Mouse (Mus musculus): ENCODE data around the gene Camta2. TPM values are rescaled to one million over a fixed set of nuclear protein-coding genes. Genes with fewer than 3 reads are reported as not detected.

Camta2 gene
- total and polyA plus RNA-seq, 3 experiments = 1.0 to 17.0 (median 4.9) TPM

DNA sequence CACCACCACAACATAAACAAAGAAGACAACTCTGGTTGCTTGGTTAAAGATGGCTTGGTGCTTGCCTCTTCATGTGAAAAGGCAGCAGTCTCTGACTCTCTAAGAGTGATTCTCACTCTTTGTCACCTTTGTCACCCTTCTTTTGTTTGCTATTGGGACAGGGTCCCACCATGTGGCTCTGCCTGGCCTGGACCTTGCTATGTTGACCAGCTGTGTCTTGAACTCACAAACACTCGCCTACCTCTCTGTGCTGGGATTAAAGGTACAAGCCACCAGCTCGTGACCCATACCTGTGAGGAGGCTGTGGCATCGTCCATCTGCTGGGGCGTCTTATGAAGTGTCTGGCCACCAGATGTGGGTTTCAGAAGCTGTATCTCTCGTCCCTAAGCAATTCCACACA is 45.4 kb upstream of the Camta2 start (continued):
- no peak for TF ChIP-seq KAT2A (IDR thresholded peaks at IDR 0.05; ENCODE audit: insufficient replicate concordance, low read length)
- no peak for TF ChIP-seq ETS1 (conservative IDR thresholded peaks at IDR 0.05; ENCODE audit: low read depth, low read length)
- TF ChIP-seq MEF2A (IDR thresholded peaks at IDR 0.05; ENCODE audit: borderline replicate concordance, low read depth, low read length) = no peak
- no peak for TF ChIP-seq MYC (IDR thresholded peaks at IDR 0.05; ENCODE audit: low read depth, low read length)

- H3K9me3 ChIP-seq (replicated peaks; ENCODE audit: low read length) = no peaks in the 10 kb centered on the region
- peaks cover 26 to 36% of the 10 kb centered on the region in 2 experiments for H3K36me3 ChIP-seq (replicated peaks in 1 of 2; ENCODE audit: control insufficient read depth in 1 of 2, insufficient read depth in 1 of 2, low read length in 1 of 2)
- dilution Hi-C loops (cut with MboI; ENCODE audit: extremely low pct_ligation_motif_present, extremely low pct_unique_long_range_greater_than_20kb, low sequenced_read_pairs) = no loop called here
- no peak for TF ChIP-seq GABPA (IDR thresholded peaks at IDR 0.05; ENCODE audit: insufficient replicate concordance, low read depth, low read length)
- TF ChIP-seq TBP (conservative IDR thresholded peaks at IDR 0.05; ENCODE audit: low read depth, low read length) = no peak
- no peak for TF ChIP-seq EP300 (IDR thresholded peaks at IDR 0.05; ENCODE audit: low read length)
- no peak for TF ChIP-seq KAT2A (IDR thresholded peaks at IDR 0.05; ENCODE audit: insufficient replicate concordance, low read length)
- no peak for TF ChIP-seq MAX (IDR thresholded peaks at IDR 0.05; ENCODE audit: low read length)
- no peak for TF ChIP-seq IRF4 (IDR thresholded peaks at IDR 0.05; ENCODE audit: low read depth, low read length)
- no peak for TF ChIP-seq ELF1 (IDR thresholded peaks at IDR 0.05; ENCODE audit: low read depth, low read length)
- TF ChIP-seq MAFK (IDR thresholded peaks at IDR 0.05; ENCODE audit: insufficient replicate concordance, low read length) = no peak
- TF ChIP-seq ZKSCAN1 (IDR thresholded peaks at IDR 0.05; ENCODE audit: borderline replicate concordance, low read depth, low read length) = no peak
- no peak for TF ChIP-seq MXI1 (IDR thresholded peaks at IDR 0.05; ENCODE audit: low read depth, low read length)
- TF ChIP-seq SIN3A (IDR thresholded peaks at IDR 0.05; ENCODE audit: low read length) = no peak
- H3K27me3 ChIP-seq (replicated peaks) = no peaks in the 10 kb centered on the region
- no peak overlapping the region for H3K9ac ChIP-seq (ENCODE audit: insufficient read depth, low read depth)
- DNase-seq (ENCODE audit: extremely low read depth) = no peak
- no peak overlapping the region for H3K4me2 ChIP-seq (ENCODE audit: insufficient read depth, low read depth, poor library complexity, severe bottlenecking)
- in situ Hi-C loops (cut with MboI; ENCODE audit: low pct_ligation_motif_present, low pct_unique_long_range_greater_than_20kb, low sequenced_read_pairs) = no loop called here
- no peaks in the 10 kb centered on the region for H3K79me2 ChIP-seq (replicated peaks; ENCODE audit: control insufficient read depth, extremely low read depth, insufficient read depth, poor library complexity, severe bottlenecking)
- H3K27ac ChIP-seq (ENCODE audit: insufficient read depth, low read depth) = no peak overlapping the region
- no peak overlapping the region for H3K4me3 ChIP-seq (replicated peaks in 1 of 3; ENCODE audit: low read depth in 2 of 3, low read length in 2 of 3, poor library complexity in 1 of 3)
- H3K4me1 ChIP-seq (ENCODE audit: control insufficient read depth in 1 of 2, insufficient read depth in 2 of 2) = no peaks in the 10 kb centered on the region
Observed at GRCm38 (mm10) chr11:70731178-70731577, 43.3 kb upstream of the Camta2 start.

- no peak overlapping the region for H3K4me2 ChIP-seq (ENCODE audit: insufficient read depth, low read depth, poor library complexity, severe bottlenecking)
- no peak overlapping the region for H3K9ac ChIP-seq (ENCODE audit: insufficient read depth, low read depth)
- in situ Hi-C loops (cut with MboI; ENCODE audit: low pct_ligation_motif_present, low pct_unique_long_range_greater_than_20kb, low sequenced_read_pairs) = no loop called here
- H3K79me2 ChIP-seq (replicated peaks; ENCODE audit: control insufficient read depth, extremely low read depth, insufficient read depth, poor library complexity, severe bottlenecking) = no peaks in the 10 kb centered on the region
- TF ChIP-seq POLR2AphosphoS2 (IDR thresholded peaks at IDR 0.05; ENCODE audit: low read depth, low read length) (no peak), ZMIZ1 (IDR thresholded peaks at IDR 0.05; ENCODE audit: low read depth, low read length) (no peak), PAX5 (IDR thresholded peaks at IDR 0.05; ENCODE audit: low read length) (no peak), UBTF (IDR thresholded peaks at IDR 0.05; ENCODE audit: low read depth, low read length) (no peak), ETS1 (conservative IDR thresholded peaks at IDR 0.05; ENCODE audit: low read depth, low read length) (no peak), NELFE (IDR thresholded peaks at IDR 0.05; ENCODE audit: low read depth, low read length) (no peak), KAT2A (IDR thresholded peaks at IDR 0.05; ENCODE audit: insufficient replicate concordance, low read length) (no peak), TBP (conservative IDR thresholded peaks at IDR 0.05; ENCODE audit: low read depth, low read length) (no peak), ZKSCAN1 (IDR thresholded peaks at IDR 0.05; ENCODE audit: borderline replicate concordance, low read depth, low read length) (no peak), MAFK (IDR thresholded peaks at IDR 0.05; ENCODE audit: insufficient replicate concordance, low read length) (no peak), HCFC1 (IDR thresholded peaks at IDR 0.05; ENCODE audit: low read depth, low read length) (no peak), CHD2 (IDR thresholded peaks at IDR 0.05; ENCODE audit: low read length) (no peak), SIN3A (IDR thresholded peaks at IDR 0.05; ENCODE audit: low read length) (no peak), MEF2A (IDR thresholded peaks at IDR 0.05; ENCODE audit: borderline replicate concordance, low read depth, low read length) (no peak), EP300 (IDR thresholded peaks at IDR 0.05; ENCODE audit: low read length) (no peak), IRF4 (IDR thresholded peaks at IDR 0.05; ENCODE audit: low read depth, low read length) (no peak), CHD1 (IDR thresholded peaks at IDR 0.05; ENCODE audit: low read depth, low read length) (no peak)
- H3K9me3 ChIP-seq (replicated peaks; ENCODE audit: low read length) = no peaks in the 10 kb centered on the region
- H3K4me3 ChIP-seq (replicated peaks in 1 of 3; ENCODE audit: low read depth in 2 of 3, low read length in 2 of 3, poor library complexity in 1 of 3) = no peak overlapping the region
- no peak overlapping the region for H3K27ac ChIP-seq (ENCODE audit: insufficient read depth, low read depth)
- no peaks in the 10 kb centered on the region for H3K4me1 ChIP-seq (ENCODE audit: control insufficient read depth in 1 of 2, insufficient read depth in 2 of 2)
- peaks cover 33 to 42% of the 10 kb centered on the region in 2 experiments for H3K36me3 ChIP-seq (replicated peaks in 1 of 2; ENCODE audit: control insufficient read depth in 1 of 2, insufficient read depth in 1 of 2, low read length in 1 of 2)
- DNase-seq (ENCODE audit: extremely low read depth) = no peak
- dilution Hi-C loops (cut with MboI; ENCODE audit: extremely low pct_ligation_motif_present, extremely low pct_unique_long_range_greater_than_20kb, low sequenced_read_pairs) = no loop called here
- no peaks in the 10 kb centered on the region for H3K27me3 ChIP-seq (replicated peaks)
Observed at GRCm38 (mm10) chr11:70730427-70731038, 42.6 kb upstream of the Camta2 start.

Measured in CH12.LX (cell line).